Mouse (Mus musculus) cerebellum, adult (tissue): ENCODE results near the gene Rdx.

Experiments used
- ATAC-seq: cut with Nextera tagmentation; 2 replicates; pipeline ENCODE4 v1.9.2; 2017; ENCODE audit warnings: mild to moderate bottlenecking, moderate library complexity, mixed read lengths; ENCODE audit not compliant: insufficient number of reproducible peaks, low FRiP score, low TSS enrichment

Rdx gene

GRCm38 (mm10) chr9:52047129-52047820 is at the start of gene Rdx:
Gene Rdx, plus strand, starts transcription at chr9:52047173.
- ATAC-seq: no peak

- ATAC-seq: no peak
These were observed 43.5 kb upstream of the Rdx start for GRCm38 (mm10) chr9:52003501-52003900.

GRCm38 (mm10) chr9:52007341-52007740 is 39.6 kb upstream of the Rdx start:
- ATAC-seq: no peak

- no peak for ATAC-seq
These were observed 38.5 kb upstream of the Rdx start for GRCm38 (mm10) chr9:52008511-52008910.

GRCm38 (mm10) chr9:52012311-52012710 is 34.7 kb upstream of the Rdx start:
- no peak for ATAC-seq

- ATAC-seq: no peak
These were observed 34.1 kb upstream of the Rdx start for GRCm38 (mm10) chr9:52012781-52013436.

GRCm38 (mm10) chr9:52013900-52014455 is 33.0 kb upstream of the Rdx start:
- no peak for ATAC-seq

- no peak for ATAC-seq
These were observed 29.9 kb upstream of the Rdx start for GRCm38 (mm10) chr9:52017091-52017490.

- no peak for ATAC-seq
These were observed 29.1 kb upstream of the Rdx start for GRCm38 (mm10) chr9:52017824-52018223.

GRCm38 (mm10) chr9:52018505-52018904 is 28.5 kb upstream of the Rdx start:
- no peak for ATAC-seq

GRCm38 (mm10) chr9:52027257-52028020 is 19.5 kb upstream of the Rdx start:
- no peak for ATAC-seq

GRCm38 (mm10) chr9:52028521-52029405 is 18.2 kb upstream of the Rdx start:
- ATAC-seq: no peak

- no peak for ATAC-seq
These were observed 15.5 kb upstream of the Rdx start for GRCm38 (mm10) chr9:52031501-52031900.

- no peak for ATAC-seq
These were observed 9.5 kb upstream of the Rdx start for GRCm38 (mm10) chr9:52037493-52037892.

- no peak for ATAC-seq
These were observed 5.3 kb upstream of the Rdx start for GRCm38 (mm10) chr9:52041657-52042056.

- ATAC-seq: no peak
These were observed 287 bp upstream of the Rdx start for GRCm38 (mm10) chr9:52046686-52047085.

- peak; percentile 84 for ATAC-seq
These were observed 1.1 kb downstream of the Rdx start for GRCm38 (mm10) chr9:52047821-52048649.

- peak; percentile 49; the same call in 1 of the 2 replicates for ATAC-seq
These were observed 1.7 kb downstream of the Rdx start for GRCm38 (mm10) chr9:52048650-52049081.

GRCm38 (mm10) chr9:52049605-52050004 is 2.6 kb downstream of the Rdx start:
- no peak for ATAC-seq
